Mouse (Mus musculus) 3134 (cell line): ENCODE measurements around the gene Foxn3.

Source experiments
- DNase-seq: peaks from one replicate; pipeline ENCODE4 v3.0.0-alpha.2; 2011; ENCODE audit warnings: low spot score; ENCODE audit not compliant: insufficient read length; ENCODE audit errors: extremely low read depth

The Foxn3 gene

GRCm38 (mm10) chr12:99153664-99154063 lies 409.7 kb downstream of the Foxn3 start:
- DNase-seq = no peak

GRCm38 (mm10) chr12:99150126-99150525 lies 413.3 kb downstream of the Foxn3 start:
- DNase-seq = no peak

GRCm38 (mm10) chr12:99149193-99149592 lies 414.2 kb downstream of the Foxn3 start:
- no peak for DNase-seq
